Mouse (Mus musculus): ENCODE results near the gene Mboat7. TPM values are rescaled to one million over a fixed set of nuclear protein-coding genes. Genes with fewer than 3 reads are reported as not detected.

The Mboat7 gene
- total RNA-seq, 2 experiments from 2014 or later: 22.9 to 23.1 TPM

DNA sequence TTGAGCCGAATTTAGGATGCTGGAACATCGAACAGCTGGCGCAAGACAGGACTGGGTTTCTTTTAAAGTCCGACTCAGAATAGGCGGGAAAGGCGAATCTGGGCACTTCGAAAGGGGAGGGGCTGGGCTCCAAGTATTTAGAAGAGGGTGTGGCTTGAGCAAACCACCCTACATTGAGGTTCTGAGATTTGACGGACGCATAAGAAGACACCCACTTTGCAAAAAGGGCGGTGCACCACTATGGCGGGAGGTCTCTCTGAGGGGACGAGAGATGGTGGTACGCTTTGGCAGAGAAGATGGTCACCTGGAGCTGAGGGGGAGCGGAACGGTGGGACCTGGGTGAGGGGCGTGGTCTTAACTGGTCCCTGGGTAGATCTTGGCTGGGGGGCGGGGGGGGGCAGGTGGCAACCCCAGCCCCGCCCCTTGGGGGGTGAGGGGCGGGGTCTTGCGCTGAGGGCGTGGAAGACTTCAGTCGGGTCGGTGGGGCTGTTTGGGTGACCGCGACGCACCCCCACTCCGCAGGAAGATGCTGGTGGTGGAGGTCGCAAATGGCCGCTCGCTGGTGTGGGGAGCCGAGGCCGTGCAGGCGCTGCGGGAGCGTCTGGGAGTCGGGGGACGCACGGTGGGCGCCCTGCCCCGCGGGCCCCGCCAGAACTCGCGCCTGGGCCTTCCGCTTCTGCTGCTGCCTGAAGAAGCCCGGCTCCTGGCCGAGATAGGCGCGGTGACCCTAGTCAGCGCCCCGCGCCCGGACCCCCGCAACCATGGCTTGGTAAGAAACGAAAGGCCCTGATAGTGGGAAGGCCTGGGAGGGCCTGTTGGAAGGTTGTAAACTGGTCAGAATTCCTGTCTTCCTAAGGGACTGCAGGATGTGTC, 989 bp upstream of the Mboat7 start:
- DNase-seq: peak; percentile 71
- intact Hi-C loops (cut with DNase I): no loop called here

DNA sequence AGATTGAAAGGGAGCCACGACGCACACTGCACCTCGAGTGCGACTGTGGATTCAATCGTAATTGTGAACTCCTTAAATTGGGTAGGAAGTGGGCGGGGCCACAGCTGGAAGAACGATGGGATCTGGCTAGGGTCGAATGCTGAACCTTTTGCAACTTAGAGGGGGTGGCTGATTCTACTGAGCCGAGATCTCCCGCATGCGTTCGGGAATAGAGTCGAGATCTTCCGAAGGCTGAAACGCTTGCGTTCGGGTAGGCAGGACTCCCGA, 419 bp upstream of the Mboat7 start:
- no peak for DNase-seq
- intact Hi-C loops (cut with DNase I): loop anchor here (2.0 kb wide), 1 partner anchor 49 kb away; the partner anchor contains the start of gene Cnot3

DNA sequence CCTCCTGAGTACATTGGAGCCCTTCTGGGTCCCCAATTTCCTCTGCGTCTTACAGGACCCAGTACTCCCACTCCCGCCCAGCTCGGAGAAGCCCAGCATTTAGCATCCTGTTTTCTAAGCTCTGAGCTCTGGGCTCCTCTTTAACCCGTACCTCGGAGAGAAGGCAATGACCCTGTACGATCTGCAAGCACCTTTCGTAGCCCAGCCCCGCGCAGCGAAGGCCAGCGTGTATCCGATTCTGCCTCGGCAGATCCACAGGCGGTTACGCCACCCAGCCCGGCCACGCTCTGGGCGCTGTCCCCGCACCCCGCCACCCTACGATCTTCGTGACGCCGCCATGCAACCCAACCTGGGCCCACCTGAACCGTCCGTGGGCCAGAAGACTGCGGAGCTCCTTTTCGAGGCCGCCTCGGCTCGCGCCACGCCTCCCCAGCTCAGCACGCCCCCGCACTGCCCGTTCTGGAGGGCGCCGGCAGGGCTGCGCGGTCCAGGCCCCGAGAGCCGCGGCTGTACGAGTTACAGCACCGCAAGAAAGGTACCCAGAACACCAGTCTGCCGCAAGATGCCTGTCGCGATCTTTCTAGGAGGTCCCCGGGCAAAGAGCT, 839 bp downstream of the Mboat7 start, which contains the start of gene Tsen34:
Gene Tsen34 (plus strand): TSS at position 482 of the 605 bp plus-strand sequence.
- intact Hi-C loops (cut with DNase I): loop anchor here (2.0 kb wide), 1 partner anchor 48 kb away; the partner anchor contains the start of gene Cnot3
- no peak for DNase-seq

DNA sequence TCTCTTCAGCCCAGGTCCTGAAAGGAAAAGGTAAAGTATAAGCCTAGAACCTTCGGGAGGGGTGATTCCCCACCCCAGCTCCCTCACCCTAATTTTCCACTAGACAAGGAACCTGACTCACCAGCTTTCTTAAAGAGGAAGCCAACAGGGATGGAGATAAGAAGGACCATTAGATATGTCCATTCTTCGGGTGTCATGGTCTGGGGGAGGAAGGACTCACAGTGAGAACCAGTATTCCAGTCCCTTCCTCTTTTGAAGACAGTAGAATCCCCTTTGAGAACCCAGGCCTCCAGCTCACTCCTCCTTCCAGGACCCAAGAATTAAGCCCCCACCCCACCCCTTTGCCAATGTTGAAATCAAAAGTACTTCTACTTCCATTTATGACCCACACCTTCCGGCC, 1.4 kb downstream of the Mboat7 start:
- intact Hi-C loops (cut with DNase I): loop anchor here (2.0 kb wide), 2 partner anchors 17 to 47 kb away; partner anchors contain the start of gene Cnot3
- no peak for DNase-seq

DNA sequence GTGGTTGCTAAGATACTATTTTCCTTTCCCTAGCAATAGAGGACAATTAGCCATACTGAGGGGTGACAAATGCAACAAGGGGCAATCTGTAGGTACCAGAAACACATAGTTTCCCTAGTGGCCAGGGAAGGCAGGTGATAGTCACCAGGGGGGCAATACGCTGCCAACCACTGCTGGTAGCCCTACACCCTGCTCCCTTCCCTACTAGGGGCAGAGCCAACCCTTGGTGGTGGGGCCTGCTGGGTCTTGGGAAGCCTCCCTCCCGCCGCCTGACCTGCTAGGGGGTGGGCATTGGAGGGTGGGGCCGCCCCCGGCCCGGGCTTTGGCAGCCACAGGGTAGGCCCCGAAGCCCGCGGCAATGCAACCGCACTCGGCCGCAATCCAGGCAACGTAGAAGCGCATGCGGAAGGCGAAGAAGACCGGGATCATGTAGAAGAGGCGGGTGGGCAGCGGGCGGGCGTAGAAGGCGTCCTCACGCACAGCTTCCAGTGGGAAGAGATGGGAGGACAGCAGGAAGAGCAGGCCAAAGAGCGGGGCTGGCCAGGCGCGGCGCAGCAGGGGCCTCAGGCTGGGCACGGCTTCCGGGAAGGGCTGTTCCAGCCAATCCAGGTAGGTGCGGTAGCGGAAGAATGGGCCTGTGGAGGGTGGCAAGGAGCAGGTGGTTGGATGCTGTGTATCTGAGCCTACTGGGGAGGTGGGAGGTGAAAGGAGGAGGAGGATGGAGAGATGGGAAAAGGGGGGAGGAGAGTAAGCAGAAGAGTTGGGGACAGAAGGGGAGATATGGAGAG, 7.7 kb downstream of the Mboat7 start:
- DNase-seq: no peak
- intact Hi-C loops (cut with DNase I): no loop called here

DNA sequence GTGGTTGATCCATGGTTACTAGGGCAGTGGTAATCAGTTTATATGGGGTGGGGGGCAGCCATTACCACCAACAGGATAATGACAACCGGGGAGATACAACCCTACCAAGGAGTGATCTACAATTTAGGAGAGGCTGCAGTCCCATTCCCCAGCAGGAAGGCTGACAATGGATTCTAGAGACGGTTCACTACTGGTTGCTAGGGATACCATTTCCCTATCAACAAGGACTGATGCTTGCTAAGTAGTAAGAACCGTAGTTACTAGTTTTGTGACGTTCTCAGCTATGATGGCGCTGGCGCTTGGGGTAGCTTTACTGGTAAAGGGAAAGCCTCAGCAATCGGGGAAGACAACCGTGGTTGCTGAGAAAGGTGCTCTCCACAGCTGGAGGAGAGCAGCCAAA, 8.6 kb downstream of the Mboat7 start:
- intact Hi-C loops (cut with DNase I): no loop called here
- no peak for DNase-seq

DNA sequence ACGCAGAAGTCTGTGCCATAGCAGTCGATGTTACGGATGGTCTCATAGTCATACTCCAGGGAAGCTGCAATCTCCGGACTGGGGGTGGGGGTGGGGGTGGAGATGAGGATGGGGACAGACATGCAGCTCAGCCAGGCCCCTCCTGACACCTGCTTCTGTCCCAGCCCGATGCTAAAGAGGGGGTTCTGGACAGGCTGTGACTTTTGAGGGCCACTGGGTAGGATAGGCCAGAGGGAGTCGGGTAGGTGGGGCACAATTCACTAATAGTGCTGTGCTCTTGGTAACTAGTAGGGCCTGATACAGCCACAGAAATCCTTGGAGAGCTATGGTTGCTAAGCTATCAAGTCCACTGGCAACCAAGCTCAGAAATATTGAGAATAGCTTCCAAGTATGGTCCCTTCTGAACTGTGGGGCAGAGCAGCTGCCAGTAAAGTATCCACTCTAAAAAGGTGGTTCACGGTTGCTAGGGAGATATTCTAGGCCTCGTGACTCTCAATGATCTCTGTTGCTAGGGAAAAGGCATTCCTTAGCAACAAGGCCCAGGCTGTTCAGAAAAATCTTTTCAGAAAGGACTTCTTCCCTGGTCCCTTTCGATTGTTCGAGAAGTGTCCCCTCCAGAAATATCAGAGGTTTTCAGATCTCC, 9.3 kb downstream of the Mboat7 start:
- intact Hi-C loops (cut with DNase I): no loop called here
- no peak for DNase-seq

DNA sequence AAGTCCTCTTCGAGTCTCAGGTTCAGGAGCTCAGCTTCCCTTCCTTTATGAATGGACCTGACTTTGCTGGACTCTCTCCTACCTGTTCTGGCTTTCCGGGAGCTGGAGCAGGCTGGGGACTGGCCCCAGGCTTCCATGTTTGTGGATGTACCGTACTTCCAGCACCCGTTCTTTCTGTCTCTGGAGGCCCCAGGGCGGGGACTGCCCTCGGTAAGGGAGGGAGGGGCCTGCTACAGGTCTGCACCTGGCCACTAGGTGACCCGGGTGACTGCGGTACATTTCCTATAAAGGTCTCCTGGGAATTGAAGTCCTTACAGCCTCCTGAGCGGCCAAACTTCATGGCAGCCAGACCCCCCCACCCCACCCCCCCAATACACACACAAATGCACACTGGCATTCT, 16.0 kb downstream of the Mboat7 start, which contains the start of gene Tmc4:
Gene Tmc4 (minus strand): TSS at position 212 of the 400 bp plus-strand sequence.
- DNase-seq: no peak
- intact Hi-C loops (cut with DNase I): no loop called here

DNA sequence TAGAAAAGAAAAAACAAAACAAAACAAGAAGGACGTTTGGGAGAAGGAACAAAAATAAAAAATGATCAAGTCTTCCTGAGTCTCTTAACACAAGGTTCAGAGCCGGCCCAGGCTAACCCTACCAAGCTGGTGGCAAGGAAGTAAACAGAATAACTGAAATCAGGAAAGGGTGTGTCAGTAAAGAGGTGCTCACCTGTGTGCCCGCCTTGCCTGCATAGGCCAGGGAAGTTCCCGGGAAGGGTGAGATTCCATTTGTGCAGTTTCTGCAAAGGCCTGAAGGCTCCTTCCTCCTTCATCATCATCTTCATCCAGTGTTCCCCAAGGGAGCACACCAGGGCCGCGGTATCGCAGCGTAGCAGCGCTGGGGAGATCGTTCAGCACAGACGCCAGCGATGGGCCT, 17.0 kb downstream of the Mboat7 start:
- DNase-seq: no peak
- intact Hi-C loops (cut with DNase I): no loop called here

DNA sequence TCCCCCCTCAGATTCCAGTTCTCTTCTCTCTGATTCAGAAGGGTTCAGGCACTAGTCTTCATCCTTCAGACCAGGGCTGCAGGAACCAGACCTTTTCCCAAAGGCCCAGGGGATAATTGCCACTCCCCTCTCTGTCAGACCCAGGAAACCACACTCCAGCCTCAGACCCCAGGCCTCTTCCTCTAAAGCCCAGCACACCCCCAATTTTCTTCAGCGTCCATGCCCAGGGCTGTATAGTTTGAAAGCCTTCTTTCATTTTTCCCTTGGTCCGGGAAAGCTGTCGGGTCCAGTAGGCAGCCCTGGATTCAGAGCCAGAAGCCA, 18.1 kb downstream of the Mboat7 start:
- no peak for DNase-seq
- intact Hi-C loops (cut with DNase I): loop anchor here (2.0 kb wide), 1 partner anchor 16 kb away; no protein-coding TSS in a partner anchor

DNA sequence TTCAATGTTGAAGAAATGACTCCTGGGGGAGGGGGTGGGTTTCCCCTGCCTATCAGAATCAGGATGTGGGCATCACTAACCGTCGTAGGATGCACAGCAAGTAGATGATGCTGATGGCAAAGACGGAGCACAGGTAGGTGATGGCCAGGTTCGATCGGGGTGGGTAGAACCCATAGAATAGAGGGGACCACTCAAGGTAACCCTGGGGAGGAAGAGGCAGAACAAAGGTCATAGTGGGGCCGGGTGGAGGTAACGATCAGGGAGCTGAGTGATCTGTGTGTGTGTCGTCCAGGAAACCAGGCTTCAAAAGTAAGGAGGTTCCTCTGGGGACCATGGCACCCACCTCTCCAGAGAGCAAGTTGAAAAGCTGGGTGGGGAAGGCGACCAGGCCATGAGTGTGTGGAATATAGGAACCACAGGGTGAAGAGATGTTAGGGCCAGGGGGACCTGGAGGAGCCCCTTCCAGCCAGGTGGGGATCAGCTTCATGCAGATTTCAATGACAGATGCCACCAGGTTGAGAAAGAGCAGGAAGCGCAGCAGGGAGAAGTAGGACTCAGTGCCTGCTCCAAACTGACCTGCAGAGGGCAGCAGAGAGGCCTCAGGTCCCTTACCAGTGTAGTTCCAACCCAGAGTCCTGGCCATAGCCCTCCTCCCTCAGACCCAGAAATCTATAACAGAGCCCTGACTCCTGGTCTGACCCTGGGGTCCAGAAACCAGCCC, 18.7 kb downstream of the Mboat7 start:
- intact Hi-C loops (cut with DNase I): loop anchor here (2.0 to 5.0 kb wide), 3 partner anchors 16 to 798 kb away; no protein-coding TSS in a partner anchor
- peak; percentile 84 to 93 for DNase-seq

DNA sequence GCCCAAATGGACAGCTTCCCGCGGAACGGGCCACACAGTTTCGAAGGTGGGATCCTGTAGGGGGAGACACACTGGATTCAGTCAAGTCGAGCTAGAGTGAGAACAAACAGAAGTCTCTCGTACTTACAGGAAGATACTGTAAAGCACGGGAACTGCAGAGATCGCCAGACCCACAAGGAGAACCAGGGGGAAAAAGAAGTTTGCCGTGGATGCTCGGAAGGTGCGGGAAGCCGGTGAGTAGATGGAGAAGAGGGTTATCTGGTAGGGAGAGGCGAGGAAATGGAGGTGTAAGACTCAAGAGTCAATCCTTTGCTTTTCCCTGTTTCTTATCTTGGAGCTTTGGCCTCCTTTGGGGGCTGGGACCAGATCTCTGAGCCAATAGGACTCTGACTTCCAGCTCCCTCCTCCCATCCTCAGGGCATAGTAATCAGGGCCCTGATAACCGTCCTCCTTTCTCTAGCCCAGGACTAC, 26.4 kb downstream of the Mboat7 start:
- intact Hi-C loops (cut with DNase I): loop anchor here (5.0 to 10.0 kb wide), 2 partner anchors 60 to 478 kb away; no protein-coding TSS in a partner anchor
- no peak for DNase-seq

DNA sequence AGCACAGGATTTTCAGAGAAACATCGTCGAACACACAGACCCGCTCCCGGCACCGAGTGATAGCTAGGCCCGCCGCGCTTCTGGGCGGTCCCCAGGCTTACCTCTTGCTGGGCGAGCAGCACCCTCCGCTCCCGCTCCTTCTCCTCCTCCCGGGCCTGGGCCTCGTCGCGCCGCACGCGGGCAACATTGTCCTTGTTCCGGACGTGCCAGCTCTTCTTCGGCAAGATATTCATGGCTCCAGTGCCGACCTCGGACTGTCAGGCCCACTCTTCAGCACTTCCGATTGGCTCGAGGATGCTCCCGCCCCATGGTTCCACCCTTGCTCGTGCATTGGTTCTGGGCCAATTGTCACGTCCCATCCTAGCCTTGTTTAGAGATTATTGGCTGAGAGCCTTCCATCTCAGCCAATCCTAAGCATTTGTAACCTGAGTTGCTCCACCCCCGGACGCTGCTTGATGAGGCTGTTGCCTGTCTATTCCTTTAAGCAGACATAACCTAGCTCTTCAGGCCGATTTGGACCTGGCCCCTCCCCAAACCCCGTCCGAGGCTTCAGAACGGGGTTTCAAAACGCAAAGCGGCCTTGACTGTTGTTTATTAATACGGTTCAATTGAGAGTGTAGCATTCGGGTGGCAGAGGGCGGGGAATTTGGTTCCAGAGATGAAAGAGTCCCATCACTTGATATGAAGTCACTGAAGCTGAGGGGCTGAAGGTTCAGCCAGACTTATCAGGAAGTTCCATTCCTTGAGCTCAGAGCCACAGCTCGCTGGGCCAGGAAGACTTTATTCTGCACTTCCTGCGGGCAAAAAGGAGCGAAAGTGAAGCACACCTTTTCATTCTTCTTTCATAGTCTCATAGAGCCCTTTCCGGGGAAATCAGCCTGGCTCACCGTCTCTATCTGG, 27.9 kb downstream of the Mboat7 start, which contains the start of gene Leng1:
Gene Leng1 (minus strand): TSS at position 626 of the 900 bp plus-strand sequence.
- peak; percentile 94 to 96 for DNase-seq
- intact Hi-C loops (cut with DNase I): loop anchor here (5.0 to 10.0 kb wide), 2 partner anchors 58 to 479 kb away; no protein-coding TSS in a partner anchor

DNA sequence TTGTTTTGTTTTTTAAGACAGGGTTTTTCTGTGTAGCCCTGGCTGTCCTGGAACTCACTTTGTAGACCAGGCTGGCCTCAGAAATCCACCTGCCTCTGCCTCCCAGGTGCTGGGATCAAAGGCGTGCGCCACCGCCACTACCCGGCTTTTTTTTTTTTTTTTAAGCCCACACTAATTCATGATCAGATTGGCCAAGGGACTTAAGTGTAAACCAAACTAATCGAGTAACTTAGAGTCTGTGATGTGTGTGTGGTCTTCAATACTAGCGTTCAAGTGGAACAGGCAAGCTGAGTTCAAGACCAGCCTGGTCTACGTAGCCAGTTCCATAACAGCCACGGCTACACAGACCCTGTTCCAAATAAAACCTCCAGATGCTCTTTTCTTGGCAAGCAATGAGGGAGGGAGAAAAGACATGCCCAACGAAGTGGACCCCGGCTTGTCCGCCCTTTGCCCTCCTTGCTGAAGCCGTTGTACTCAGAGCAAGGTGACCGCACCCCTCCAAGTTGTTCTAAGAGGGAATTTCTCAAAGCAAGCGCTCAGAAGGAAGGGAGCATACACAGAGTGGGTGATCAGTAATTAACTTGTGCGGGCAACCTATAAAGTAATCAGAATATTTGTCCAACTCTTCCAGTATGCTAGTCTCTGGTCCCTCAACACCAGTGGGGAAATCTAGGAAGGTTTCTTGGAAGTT, 28.7 kb downstream of the Mboat7 start:
- intact Hi-C loops (cut with DNase I): loop anchor here (5.0 to 10.0 kb wide), 2 partner anchors 57 to 480 kb away; no protein-coding TSS in a partner anchor
- peak in 1 of 2 experiments; percentile 23 for DNase-seq

DNA sequence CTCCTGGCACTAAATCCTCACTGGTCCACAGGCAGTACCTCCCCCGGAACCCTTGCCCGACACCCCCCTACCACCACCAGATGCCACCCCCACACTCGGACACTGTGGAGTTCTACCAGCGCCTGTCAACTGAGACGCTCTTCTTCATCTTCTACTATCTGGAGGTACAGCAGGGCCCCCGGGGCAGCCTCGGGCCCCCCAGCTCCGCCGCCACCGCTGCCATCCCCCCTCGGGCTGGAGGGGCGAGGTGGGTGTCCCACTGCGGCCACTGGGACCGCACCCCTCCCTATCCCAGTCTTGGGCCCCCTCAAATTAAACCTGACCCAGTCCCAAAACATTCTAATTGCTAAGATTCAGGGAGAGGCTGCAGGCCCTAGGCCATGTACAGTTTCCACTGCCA, 34.7 kb downstream of the Mboat7 start:
- intact Hi-C loops (cut with DNase I): no loop called here
- no peak for DNase-seq

DNA sequence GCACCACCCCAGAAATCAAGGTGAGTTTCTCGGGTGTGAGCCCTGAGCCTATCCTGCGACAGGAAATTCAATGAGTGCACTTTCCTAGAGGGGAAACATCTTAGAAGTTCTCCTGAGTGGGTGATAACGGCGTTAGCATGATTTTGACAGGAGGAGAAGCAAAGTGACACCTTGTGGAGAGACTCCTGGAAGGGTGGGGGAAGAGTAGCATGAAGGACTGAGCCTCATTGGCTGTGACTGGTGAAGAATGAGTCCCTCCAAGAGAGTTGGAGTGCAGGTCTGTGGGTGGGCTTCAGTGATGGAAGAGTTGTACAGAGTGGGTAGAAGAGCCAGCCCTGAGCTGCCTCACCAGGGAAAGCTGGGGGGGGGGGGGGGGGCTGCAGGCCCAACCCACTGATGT, 36.4 kb downstream of the Mboat7 start:
- DNase-seq: no peak
- intact Hi-C loops (cut with DNase I): no loop called here

DNA sequence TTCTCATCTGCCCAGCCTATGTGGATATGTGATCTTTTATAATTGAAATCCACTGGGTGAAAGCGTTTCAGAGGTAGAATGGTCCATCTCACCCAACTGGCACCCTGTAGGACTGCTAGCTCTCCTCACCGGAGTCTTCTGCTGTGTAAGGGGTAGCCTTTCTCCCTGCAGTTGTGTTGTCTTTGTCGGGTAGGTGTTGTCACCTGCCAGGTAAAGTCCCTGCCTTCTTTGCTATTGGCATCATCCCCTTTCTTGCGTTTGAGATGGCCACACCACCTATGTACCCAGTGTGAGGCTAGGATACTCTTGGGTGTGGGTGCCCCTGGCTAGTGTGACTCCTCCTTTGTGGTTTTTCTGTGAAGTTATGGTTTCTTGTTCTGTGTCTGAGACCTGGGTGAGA, 46.7 kb downstream of the Mboat7 start:
- no peak for DNase-seq
- intact Hi-C loops (cut with DNase I): loop anchor here (2.0 kb wide), 1 partner anchor 16 kb away; no protein-coding TSS in a partner anchor

DNA sequence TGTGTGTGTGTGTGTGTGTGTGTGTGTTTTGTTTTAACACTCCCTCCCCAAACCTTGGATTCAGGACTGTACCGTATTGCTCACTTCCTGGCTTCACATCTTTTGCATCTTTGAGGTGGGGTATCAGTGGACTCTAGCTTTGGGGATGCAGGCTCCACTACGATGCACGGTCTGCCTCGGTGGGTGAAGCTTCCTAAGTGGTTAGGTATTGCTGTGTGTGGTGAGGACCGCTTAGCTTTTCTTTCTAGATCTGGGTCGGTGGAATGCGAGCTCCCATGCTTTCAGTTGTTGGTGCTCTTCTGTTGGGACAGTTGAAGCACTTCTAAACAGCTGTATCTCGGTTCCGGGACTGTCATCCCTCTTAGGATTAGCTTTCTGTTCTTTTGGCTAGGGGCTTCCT, 47.1 kb downstream of the Mboat7 start:
- no peak for DNase-seq
- intact Hi-C loops (cut with DNase I): loop anchor here (2.0 kb wide), 1 partner anchor 17 kb away; no protein-coding TSS in a partner anchor
